Comparison of ENCODE assay signal across 17 mouse cellular contexts in genomic region chr7:142555366-142556088, GRCm38 (mm10). TPM values are rescaled to one million over a fixed set of nuclear protein-coding genes. Genes with fewer than 3 reads are reported as not detected.
A peak's percentile ranks its signal among the peaks of the same experiment; 100 is the strongest.
DNase-seq lines count a peak whose midpoint lies in the region; ATAC-seq and TF ChIP-seq lines count a peak whose summit lies in the region.
"Had no signal": no experiment of that assay in that cellular context is flagged by ENCODE, and none has a peak within 500 bp of the region (broad histone marks: within the 10 kb centered on the region; RNA-seq: fewer than 3 reads in every experiment).

No protein-coding gene starts in this region.

- no peak for TF ChIP-seq POLR2A in cerebellum, adult 2 months (IDR thresholded peaks at IDR 0.05; ENCODE audit: borderline replicate concordance, insufficient read depth, low read length)

- no peak for ATAC-seq in kidney, postnatal 0 days (replicated peaks; ENCODE audit: low FRiP score, low read depth)
- ATAC-seq in embryonic facial prominence, embryonic 14.5 days (ENCODE audit: low read depth) = no peak
- ATAC-seq in forebrain, embryonic 12.5 days (ENCODE audit: low FRiP score) = no peak
- ATAC-seq: forebrain, postnatal 0 days had no signal

- no peak overlapping the region for H3K4me3 ChIP-seq in kidney, postnatal 0 days (replicated peaks; ENCODE audit: low read depth, low read length)
- H3K4me3 ChIP-seq in embryonic facial prominence, embryonic 14.5 days (ENCODE audit: low read depth, low read length) = no peak overlapping the region
- no peak overlapping the region for H3K4me3 ChIP-seq in cerebellum, adult 2 months (replicated peaks; ENCODE audit: insufficient read depth, low read depth, low read length)
- H3K4me3 ChIP-seq in forebrain, embryonic 12.5 days (replicated peaks) = no peak overlapping the region
- H3K4me3 ChIP-seq: liver, embryonic 13.5 days; megakaryocyte, embryonic 14.5 days had no signal

- no peaks in the 10 kb centered on the region for H3K36me3 ChIP-seq in kidney, postnatal 0 days (ENCODE audit: insufficient read depth, low read length)
- H3K36me3 ChIP-seq in embryonic facial prominence, embryonic 14.5 days (ENCODE audit: control insufficient read depth, insufficient read depth, low read length) = no peaks in the 10 kb centered on the region
- H3K36me3 ChIP-seq in forebrain, embryonic 12.5 days (replicated peaks) = no peaks in the 10 kb centered on the region
- H3K36me3 ChIP-seq: liver, embryonic 13.5 days had no signal

- H3K9ac ChIP-seq in kidney, postnatal 0 days (ENCODE audit: low read depth, low read length) = no peak overlapping the region
- no peak overlapping the region for H3K9ac ChIP-seq in embryonic facial prominence, embryonic 14.5 days (ENCODE audit: low read depth, low read length)
- no peak overlapping the region for H3K9ac ChIP-seq in forebrain, embryonic 12.5 days
- H3K9ac ChIP-seq: forebrain, postnatal 0 days; liver, embryonic 13.5 days had no signal

- no peaks in the 10 kb centered on the region for H3K27me3 ChIP-seq in kidney, postnatal 0 days (ENCODE audit: insufficient read depth, low read length)
- H3K27me3 ChIP-seq in embryonic facial prominence, embryonic 14.5 days (replicated peaks; ENCODE audit: control insufficient read depth, insufficient read depth, low read length) = no peaks in the 10 kb centered on the region
- no peaks in the 10 kb centered on the region for H3K27me3 ChIP-seq in cerebellum, adult 2 months (ENCODE audit: control insufficient read depth, insufficient read depth, low read length)
- no peaks in the 10 kb centered on the region for H3K27me3 ChIP-seq in forebrain, embryonic 12.5 days
- H3K27me3 ChIP-seq: liver, embryonic 13.5 days had no signal

- WGBS in kidney, postnatal 0 days = 83% methylated on average over 8 of the region's 8 CpGs
- WGBS in embryonic facial prominence, embryonic 14.5 days = 81% methylated on average over 8 of the region's 8 CpGs
- 87% methylated on average over 8 of the region's 8 CpGs for WGBS in cerebellum, adult 2 months
- 92% methylated on average over 8 of the region's 8 CpGs for WGBS in forebrain, embryonic 12.5 days

- intact Hi-C loops in gastrocnemius, postnatal 14 days (cut with DNase I; ENCODE audit: low total_unique reads) = no loop called here

- no peak overlapping the region for H3K27ac ChIP-seq in kidney, postnatal 0 days
- peak overlapping the region; percentile 92 for H3K27ac ChIP-seq in embryonic facial prominence, embryonic 14.5 days (replicated peaks; ENCODE audit: low read depth, low read length)
- no peak overlapping the region for H3K27ac ChIP-seq in cerebellum, adult 2 months (ENCODE audit: insufficient read depth, low read length)
- H3K27ac ChIP-seq in forebrain, embryonic 12.5 days = no peak overlapping the region
- H3K27ac ChIP-seq: liver, embryonic 13.5 days had no signal

- no peak for DNase-seq in kidney, postnatal 0 days (ENCODE audit: low spot score)
- no peak for DNase-seq in kidney, adult 9 months
- no peak for DNase-seq in embryonic facial prominence, embryonic 14.5 days (ENCODE audit: low spot score)
- DNase-seq in gastrocnemius, postnatal 14 days = peak; percentile 66
- DNase-seq in skeletal muscle tissue, adult 2 months (ENCODE audit: low read depth, low spot score) = peak; percentile 93
- no peak for DNase-seq in cerebellum, adult 2 months
- DNase-seq: adrenal gland, postnatal 25 days; heart, adult 18-20 months; heart, postnatal 14 days; kidney, adult 18-20 months; kidney, postnatal 4 days; layer of hippocampus, postnatal 36 days; liver, embryonic 13.5 days; thymus, adult 18-20 months had no signal

- peaks cover 28% of the 10 kb centered on the region for H3K4me1 ChIP-seq in kidney, postnatal 0 days (replicated peaks; ENCODE audit: insufficient read depth, low read length)
- H3K4me1 ChIP-seq in embryonic facial prominence, embryonic 14.5 days (ENCODE audit: control insufficient read depth, insufficient read depth, low read length) = peaks cover 40% of the 10 kb centered on the region
- H3K4me1 ChIP-seq in cerebellum, adult 2 months (ENCODE audit: control insufficient read depth, insufficient read depth, low read length) = peaks cover 22% of the 10 kb centered on the region
- H3K4me1 ChIP-seq in forebrain, embryonic 12.5 days = peaks cover 27% of the 10 kb centered on the region
- H3K4me1 ChIP-seq: megakaryocyte, embryonic 14.5 days had no signal

- TF ChIP-seq CTCF in kidney, postnatal 0 days (IDR thresholded peaks at IDR 0.05; ENCODE audit: low read depth) = peak; percentile 29; the same call in 1 of the 2 replicates
- no peak for TF ChIP-seq CTCF in cerebellum, adult 2 months (IDR thresholded peaks at IDR 0.05; ENCODE audit: borderline replicate concordance, insufficient read depth, low read depth, low read length)

- no peaks in the 10 kb centered on the region for H3K9me3 ChIP-seq in kidney, postnatal 0 days (replicated peaks; ENCODE audit: low read length)
- H3K9me3 ChIP-seq in embryonic facial prominence, embryonic 14.5 days (ENCODE audit: control insufficient read depth, low read length) = no peaks in the 10 kb centered on the region
- no peaks in the 10 kb centered on the region for H3K9me3 ChIP-seq in forebrain, embryonic 12.5 days
- H3K9me3 ChIP-seq: liver, embryonic 13.5 days; megakaryocyte, embryonic 14.5 days had no signal

- H3K4me2 ChIP-seq in kidney, postnatal 0 days (ENCODE audit: low read length) = no peak overlapping the region
- no peak overlapping the region for H3K4me2 ChIP-seq in embryonic facial prominence, embryonic 14.5 days (ENCODE audit: low read depth, low read length)
- no peak overlapping the region for H3K4me2 ChIP-seq in forebrain, embryonic 12.5 days
- H3K4me2 ChIP-seq: liver, embryonic 13.5 days had no signal

RNA-seq across cellular contexts. Expression of gene Mrpl23, which starts 23.0 kb away (rescaled TPM):
- polyA plus RNA-seq in kidney, postnatal 0 days (2015; fragmentation: Nextera tagmentation; extraction: Ambion mirVana) = 21.3 and 22.6 TPM in 2 replicates
- 30.3 and 33.1 TPM in 2 replicates for polyA plus RNA-seq in embryonic facial prominence, embryonic 14.5 days (2014; fragmentation: Nextera tagmentation; extraction: Ambion mirVana)
- total RNA-seq in gastrocnemius, postnatal 14 days (2021) = 1 to 10 TPM; 5.0 to 5.2 TPM
- 81.9 and 87.2 TPM in 2 replicates for polyA plus RNA-seq in cerebellum, adult 2 months (2012; rRNA removed)
- polyA plus RNA-seq in forebrain, embryonic 12.5 days (2016; fragmentation: Nextera tagmentation; extraction: Ambion mirVana) = 10.8 and 15.9 TPM in 2 replicates

RNA-seq across cellular contexts. Expression of gene Tnnt3, which starts 56.9 kb away (rescaled TPM):
- polyA plus RNA-seq in kidney, postnatal 0 days (2015; fragmentation: Nextera tagmentation; extraction: Ambion mirVana) = 3.4 TPM in 2 replicates
- polyA plus RNA-seq in embryonic facial prominence, embryonic 14.5 days (2014; fragmentation: Nextera tagmentation; extraction: Ambion mirVana) = 376 and 643 TPM in 2 replicates
- over 10,000 TPM; 22,199 to 23,470 TPM for total RNA-seq in gastrocnemius, postnatal 14 days (2021)
- 0.39 and 0.65 TPM in 2 replicates for polyA plus RNA-seq in cerebellum, adult 2 months (2012; rRNA removed)
- 0.78 TPM in 1 of 2 replicates, not detected in the other for polyA plus RNA-seq in forebrain, embryonic 12.5 days (2016; fragmentation: Nextera tagmentation; extraction: Ambion mirVana)
- total RNA-seq: adrenal gland, postnatal 25 days; layer of hippocampus, postnatal 36 days had no signal

Comparison
In these comparisons a context has a peak if more than half of its experiments do, and no peak if none do; other contexts are left out.
1. DNase-seq: peak in gastrocnemius, postnatal 14 days (single experiment) and skeletal muscle tissue, adult 2 months (single experiment); none in kidney, postnatal 0 days (single experiment), kidney, adult 9 months (single experiment), embryonic facial prominence, embryonic 14.5 days (single experiment) and cerebellum, adult 2 months (0 of 2).
2. RNA of gene Tnnt3, which starts 56.9 kb away (polyA plus RNA-seq): 376 to 643 TPM in embryonic facial prominence, embryonic 14.5 days; 3.4 TPM in kidney, postnatal 0 days, 0.78 TPM in forebrain, embryonic 12.5 days and 0.39 to 0.65 TPM in cerebellum, adult 2 months; every median in the first group is over 10 times any median in the second.